Mouse (Mus musculus): ENCODE data around the gene Galntl6.
A peak's percentile ranks its signal among the peaks of the same experiment; 100 is the strongest.

Gene Galntl6

GRCm38 (mm10) chr8:58258577-58259315 is 653.7 kb downstream of the Galntl6 start:
- no peak for DNase-seq

GRCm38 (mm10) chr8:58253620-58254019 is 658.8 kb downstream of the Galntl6 start:
- DNase-seq: no peak

- no peak for DNase-seq
These were observed 667.6 kb downstream of the Galntl6 start for GRCm38 (mm10) chr8:58244830-58245229.

- DNase-seq: peak; percentile 22 to 39
These were observed 678.2 kb downstream of the Galntl6 start for GRCm38 (mm10) chr8:58234220-58234619.

- DNase-seq: peak; percentile 9 to 38
These were observed 683.7 kb downstream of the Galntl6 start for GRCm38 (mm10) chr8:58228725-58229124.

GRCm38 (mm10) chr8:58217885-58218284 is 694.6 kb downstream of the Galntl6 start:
- peak in 1 of 2 experiments; percentile 7 for DNase-seq

- DNase-seq: no peak
These were observed 722.7 kb downstream of the Galntl6 start for GRCm38 (mm10) chr8:58189694-58190093.

- DNase-seq: peak; percentile 81 to 83
These were observed 765.5 kb downstream of the Galntl6 start for GRCm38 (mm10) chr8:58146961-58147360.

- no peak for DNase-seq
These were observed 825.7 kb downstream of the Galntl6 start for GRCm38 (mm10) chr8:58086733-58087132.

GRCm38 (mm10) chr8:58084931-58085330 is 827.5 kb downstream of the Galntl6 start:
- no peak for DNase-seq

GRCm38 (mm10) chr8:58081715-58082114 is 830.7 kb downstream of the Galntl6 start:
- DNase-seq: no peak

GRCm38 (mm10) chr8:58074611-58075010 is 837.8 kb downstream of the Galntl6 start:
- no peak for DNase-seq

GRCm38 (mm10) chr8:58073733-58074132 is 838.7 kb downstream of the Galntl6 start:
- DNase-seq: no peak

- DNase-seq: no peak
These were observed 880.2 kb downstream of the Galntl6 start for GRCm38 (mm10) chr8:58032271-58032670.

- peak; percentile 40 to 51 for DNase-seq
These were observed 886.9 kb downstream of the Galntl6 start for GRCm38 (mm10) chr8:58025558-58025957.

- peak in 1 of 2 experiments; percentile 16 for DNase-seq
These were observed 887.3 kb downstream of the Galntl6 start for GRCm38 (mm10) chr8:58025094-58025493.

GRCm38 (mm10) chr8:58023426-58024176 is 888.8 kb downstream of the Galntl6 start:
- DNase-seq: no peak

GRCm38 (mm10) chr8:57989428-57990171 is 922.8 kb downstream of the Galntl6 start:
- DNase-seq: no peak

GRCm38 (mm10) chr8:57977372-57977771 is 935.1 kb downstream of the Galntl6 start:
- no peak for DNase-seq

GRCm38 (mm10) chr8:57974093-57974492 is 938.3 kb downstream of the Galntl6 start:
- DNase-seq: peak in 1 of 2 experiments; percentile 18

- no peak for DNase-seq
These were observed 939.6 kb downstream of the Galntl6 start for GRCm38 (mm10) chr8:57972832-57973231.

GRCm38 (mm10) chr8:57966676-57967075 is 945.8 kb downstream of the Galntl6 start:
- DNase-seq: peak; percentile 50 to 72

- DNase-seq: no peak
These were observed 946.9 kb downstream of the Galntl6 start for GRCm38 (mm10) chr8:57965508-57965907.

Data from cerebellum, postnatal 14 days (tissue).